Mouse (Mus musculus) urinary bladder, postnatal 14 days (tissue): Measurements from ENCODE around the gene Mrpl21.

Source experiments
- DNase-seq: peaks from one replicate; pipeline ENCODE4 v3.0.0; 2021; ENCODE audit warnings: low spot score

Gene Mrpl21

DNA sequence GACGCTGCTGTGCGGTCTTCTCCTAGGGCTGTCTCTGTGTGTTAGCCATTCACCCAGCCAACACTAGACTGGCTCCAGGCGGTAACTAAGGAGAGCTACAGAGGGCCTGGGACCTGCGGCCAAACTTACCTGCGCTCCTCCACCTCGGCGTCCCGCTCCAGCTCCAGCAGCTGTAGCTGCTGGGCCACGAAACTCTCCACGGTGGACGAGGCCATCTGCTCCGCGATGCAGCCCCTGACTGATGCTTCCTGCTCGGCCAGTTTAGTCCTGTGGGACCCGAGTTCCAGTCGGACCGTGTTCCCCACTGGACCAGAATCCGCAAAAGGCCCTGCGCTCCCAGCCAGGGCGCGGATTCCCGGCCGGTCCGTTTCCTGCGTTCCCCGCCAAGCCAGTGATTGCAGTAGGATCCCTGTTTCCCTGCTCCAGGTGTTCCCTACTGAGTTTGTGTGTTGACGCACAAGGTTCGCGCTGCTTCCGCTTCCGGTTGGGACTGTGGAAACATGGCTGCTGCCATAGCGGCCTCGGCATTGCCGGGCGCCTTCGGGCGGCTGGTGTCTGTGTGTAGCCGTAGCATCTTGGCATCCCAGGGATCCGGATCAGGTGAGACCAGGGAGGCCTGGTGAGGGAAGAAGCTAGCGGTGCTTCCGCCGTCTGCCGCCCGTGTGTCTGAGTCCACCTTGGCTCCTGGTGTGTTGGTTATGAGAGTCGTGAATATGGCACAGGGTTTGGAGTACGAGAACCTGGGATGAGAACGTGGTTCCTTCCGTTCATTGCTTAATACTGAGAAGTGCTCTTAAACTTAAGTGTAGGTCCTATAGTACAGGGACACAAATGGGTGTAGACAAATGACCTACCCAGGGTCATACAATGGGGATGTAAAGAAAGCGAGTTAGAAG lies at the start of gene Mrpl21, which contains the start of gene Ighmbp2:
Mrpl21 (plus strand) TSS at position 330 of the 896 bp plus-strand sequence.
Ighmbp2 (minus strand) TSS at position 446 of the 896 bp plus-strand sequence.
- peak; percentile 88 for DNase-seq

DNA sequence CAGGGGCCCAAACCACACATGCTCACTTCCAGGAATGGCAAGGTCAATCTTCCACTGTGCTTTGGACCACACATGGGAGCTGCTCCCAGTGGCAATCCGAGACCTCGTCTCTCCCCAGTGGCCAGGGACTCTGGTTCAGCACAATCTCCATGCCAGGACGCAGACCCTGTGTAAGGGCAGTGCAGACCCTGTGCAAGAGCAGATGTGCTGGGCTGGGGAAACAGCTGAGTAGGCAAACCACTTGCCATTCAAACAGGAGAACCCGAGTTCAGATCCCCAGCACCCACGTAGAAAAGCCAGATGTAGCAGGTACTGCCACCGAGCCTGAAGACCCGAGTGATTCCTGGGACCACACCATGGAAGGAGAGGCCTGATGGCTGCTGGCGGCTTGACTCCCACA lies 22.7 kb upstream of the Mrpl21 start:
- DNase-seq = no peak

- no peak for DNase-seq
Measured at GRCm38 (mm10) chr19:3260591-3260990, 22.1 kb upstream of the Mrpl21 start.

GRCm38 (mm10) chr19:3261336-3261735 lies 21.4 kb upstream of the Mrpl21 start:
- no peak for DNase-seq

GRCm38 (mm10) chr19:3261764-3262525 lies 20.8 kb upstream of the Mrpl21 start:
- no peak for DNase-seq

DNA sequence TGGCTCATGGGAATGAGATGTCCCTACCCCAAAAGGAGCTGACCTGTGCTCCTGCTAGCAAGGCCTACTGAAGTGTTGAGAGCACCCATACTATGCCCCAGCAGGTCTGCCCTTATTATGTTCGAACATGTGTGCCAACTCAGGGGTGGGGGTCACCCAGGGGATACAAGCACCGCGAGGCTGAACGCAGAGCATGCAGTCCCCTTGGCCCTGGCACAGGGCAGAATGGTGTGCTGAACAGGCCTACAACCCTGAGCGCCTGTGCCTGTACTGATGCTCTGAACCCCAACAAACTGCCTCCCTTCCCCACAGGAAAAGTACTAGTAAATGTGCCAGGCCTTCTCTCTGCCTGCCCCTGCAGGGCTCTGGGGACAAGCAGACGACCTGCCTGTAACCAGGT lies 18.4 kb upstream of the Mrpl21 start:
- DNase-seq = no peak

- DNase-seq = no peak
Measured at GRCm38 (mm10) chr19:3265180-3265579, 17.5 kb upstream of the Mrpl21 start.

DNA sequence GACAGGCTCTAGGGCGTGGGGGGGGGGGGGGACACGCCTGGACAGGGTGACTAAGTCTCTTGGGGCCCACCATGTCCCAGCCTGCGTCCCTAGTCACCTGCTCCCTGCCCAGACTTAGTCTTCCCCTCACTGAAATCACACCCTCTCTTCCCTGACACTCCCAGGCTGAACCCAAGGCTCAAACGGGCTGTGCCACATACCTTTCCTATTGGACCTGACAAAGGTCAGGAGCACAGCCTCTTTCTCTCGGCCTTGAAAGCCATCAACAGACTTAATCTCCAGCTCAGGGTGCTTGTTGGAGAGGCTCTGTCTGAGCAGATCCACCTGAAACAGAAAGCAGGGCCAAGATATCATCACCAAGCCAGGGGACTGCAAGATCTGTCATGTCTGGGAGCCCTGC lies 16.6 kb upstream of the Mrpl21 start:
- DNase-seq = peak; percentile 36

DNA sequence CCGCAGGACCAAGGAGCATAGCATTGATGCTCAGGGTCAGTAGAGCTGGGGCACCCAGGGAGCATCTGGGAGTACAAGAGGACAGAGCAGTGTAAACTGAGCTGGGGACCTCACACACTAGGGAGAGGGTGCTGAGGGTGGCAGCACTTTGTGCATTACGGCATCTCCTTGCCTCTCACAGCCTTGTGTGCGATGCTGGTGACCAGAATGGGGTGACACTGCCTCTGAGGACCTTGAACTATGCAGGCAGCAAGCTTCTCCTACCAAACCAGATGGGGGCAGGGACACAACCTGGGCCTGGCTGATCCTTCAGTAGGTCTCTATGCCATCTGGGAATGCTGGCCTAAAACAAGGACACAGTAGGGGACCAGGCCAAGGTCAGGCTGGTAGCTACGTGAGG lies 16.0 kb upstream of the Mrpl21 start:
- no peak for DNase-seq

GRCm38 (mm10) chr19:3267340-3267739 lies 15.4 kb upstream of the Mrpl21 start:
- DNase-seq = no peak

GRCm38 (mm10) chr19:3268218-3268980 lies 14.3 kb upstream of the Mrpl21 start:
- peak; percentile 2 for DNase-seq

DNA sequence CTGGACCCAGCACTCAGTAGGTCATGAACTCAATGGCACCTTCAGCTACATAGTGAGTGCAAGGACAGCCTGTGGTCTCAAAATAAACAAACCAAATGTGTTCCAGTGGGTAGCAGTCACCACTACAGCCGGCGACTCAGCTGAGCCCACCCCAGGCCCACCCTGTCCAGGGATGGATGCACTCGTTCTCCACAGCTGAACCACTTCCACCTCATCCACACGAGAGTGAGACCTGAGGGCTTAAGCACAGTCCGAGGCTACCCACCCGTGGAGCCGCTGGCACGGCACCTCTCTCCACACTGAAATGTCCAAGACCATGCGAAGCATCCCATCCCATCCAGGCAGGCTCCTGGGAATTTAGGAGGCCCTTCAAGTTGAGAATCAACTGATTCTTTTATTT lies 13.4 kb upstream of the Mrpl21 start:
- DNase-seq = no peak

DNA sequence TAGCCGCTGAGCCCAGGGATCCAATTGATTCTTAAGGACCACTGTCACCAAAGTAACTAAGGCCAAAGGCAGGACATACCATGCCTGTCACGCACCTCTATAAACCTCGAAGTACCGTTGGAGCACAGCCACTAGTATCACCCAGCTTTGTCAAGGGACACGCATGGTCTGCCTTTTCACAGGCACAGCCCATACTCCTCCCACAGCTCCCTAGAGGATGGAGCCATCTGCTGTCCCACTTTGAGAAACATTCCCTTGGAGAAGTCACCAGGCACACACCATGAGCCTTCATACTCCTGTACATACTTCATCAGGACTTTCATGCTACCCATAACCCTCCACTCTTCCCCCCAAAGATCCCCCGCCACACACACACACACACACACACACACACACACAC lies 12.9 kb upstream of the Mrpl21 start:
- DNase-seq = no peak

DNA sequence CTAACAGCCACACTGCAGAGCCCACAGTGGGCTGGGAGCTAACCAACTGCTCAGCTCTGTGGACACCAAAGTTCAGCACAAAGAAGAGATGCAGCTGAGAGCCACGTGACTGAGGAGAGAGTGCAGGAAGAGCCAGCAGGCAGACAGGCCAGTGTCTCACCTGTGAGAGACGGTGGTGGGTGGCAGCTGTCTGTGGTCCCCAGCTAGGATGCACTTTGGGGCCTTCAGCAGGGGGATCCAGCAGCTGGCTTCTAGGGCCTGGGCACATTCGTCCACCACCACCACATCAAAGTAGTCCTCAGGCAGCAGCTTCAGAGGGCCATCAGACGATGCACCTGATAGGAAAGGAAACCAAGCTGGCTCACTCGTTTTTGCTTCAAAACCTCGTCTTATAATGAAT lies 11.3 kb upstream of the Mrpl21 start:
- no peak for DNase-seq

- no peak for DNase-seq
Measured at GRCm38 (mm10) chr19:3273331-3273730, 9.4 kb upstream of the Mrpl21 start.

- no peak for DNase-seq
Measured at GRCm38 (mm10) chr19:3275744-3276365, 6.8 kb upstream of the Mrpl21 start.

- DNase-seq = no peak
Measured at GRCm38 (mm10) chr19:3281886-3282285, 815 bp upstream of the Mrpl21 start.

DNA sequence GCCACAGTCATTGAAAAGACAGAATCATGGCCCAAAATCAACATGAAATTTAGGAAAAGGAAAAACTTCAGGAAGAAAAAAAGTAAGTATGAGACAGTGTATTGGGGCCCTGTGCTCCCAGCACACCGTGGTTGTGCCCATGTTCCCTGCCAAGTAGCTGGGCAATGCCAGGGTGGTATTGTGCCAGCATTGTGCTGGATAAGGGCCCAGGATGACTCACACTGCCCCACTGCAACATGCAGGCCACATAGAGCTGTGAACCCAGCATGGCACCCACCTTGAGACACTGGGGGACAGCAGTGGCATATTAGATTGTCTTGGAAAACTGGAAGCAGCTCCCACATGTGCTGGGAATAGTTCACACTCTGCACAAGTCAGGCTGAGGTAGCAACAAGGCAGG lies 6.3 kb downstream of the Mrpl21 start:
- no peak for DNase-seq

- DNase-seq = peak; percentile 57
Measured at GRCm38 (mm10) chr19:3292028-3292427, 9.3 kb downstream of the Mrpl21 start.

GRCm38 (mm10) chr19:3292993-3293392 lies 10.3 kb downstream of the Mrpl21 start:
- DNase-seq = no peak

DNA sequence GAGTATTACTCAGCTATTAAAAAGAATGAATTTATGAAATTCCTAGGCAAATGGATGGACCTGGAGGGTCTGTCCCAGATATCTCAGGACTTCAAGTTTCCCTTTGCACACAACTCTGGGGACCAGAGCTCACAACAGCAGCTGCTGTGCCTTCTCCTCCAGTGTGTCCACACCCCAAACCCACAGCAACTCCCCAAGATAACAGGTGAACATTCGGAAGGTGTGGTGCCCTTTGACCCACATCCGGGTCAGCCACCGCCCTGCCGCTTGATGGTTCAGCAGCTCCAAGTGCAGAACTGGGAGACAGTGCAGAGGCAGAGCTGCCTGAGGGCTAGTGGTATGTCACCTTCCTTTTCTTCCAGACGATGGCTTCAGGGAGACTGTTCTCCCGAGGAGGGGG lies 12.5 kb downstream of the Mrpl21 start:
- no peak for DNase-seq

DNA sequence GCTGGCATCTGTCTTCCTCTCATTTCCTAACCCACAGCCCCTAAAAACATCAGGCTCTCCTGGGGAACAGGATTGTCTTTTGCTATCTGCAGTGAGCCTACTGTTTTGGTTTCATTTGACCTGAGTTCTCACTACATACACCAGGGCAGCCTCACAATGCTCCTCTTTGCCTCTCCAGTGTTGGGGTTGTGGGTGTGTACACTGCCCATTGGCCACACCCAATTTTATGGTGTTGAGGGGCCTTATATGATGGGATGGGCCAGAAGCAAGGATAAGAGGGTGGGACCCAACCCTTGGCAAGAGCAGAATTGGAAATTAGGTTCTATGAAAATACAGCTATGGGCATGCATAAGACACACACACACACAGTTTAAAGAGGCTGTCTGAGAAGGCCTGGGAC lies 14.3 kb downstream of the Mrpl21 start:
- DNase-seq = no peak
